Mouse (Mus musculus) cortical plate, adult 2 months (tissue): ENCODE measurements around the gene Glyctk.

Source experiments
- CTCF ChIP-seq: fragments of 200-500 bp; IDR thresholded peaks from 2 replicates; pipeline ENCODE4 v1.5.1; 2011; ENCODE audit warnings: mild to moderate bottlenecking, control low read depth, low read length; ENCODE audit not compliant: insufficient read depth; ENCODE audit errors: extremely low read depth
- POLR2A ChIP-seq: fragments of 200-500 bp; IDR thresholded peaks from 2 replicates; pipeline ENCODE4 v1.6.1; 2011; ENCODE audit warnings: mild to moderate bottlenecking, low read length, control low read depth; ENCODE audit not compliant: insufficient read depth; ENCODE audit errors: extremely low read depth

GRCm38 (mm10) chr9:106119075-106119474 is 38.9 kb downstream of the Glyctk start:
- no peak for TF ChIP-seq CTCF
- TF ChIP-seq POLR2A: no peak
